Mouse (Mus musculus): ENCODE measurements at regions not wholly inside any gene's neighbourhood (a gene's known extent, or its start where the extent isn't known, plus 50 kb on each side); places are given as distances from the start of the nearest gene placed in this dataset.

DNA sequence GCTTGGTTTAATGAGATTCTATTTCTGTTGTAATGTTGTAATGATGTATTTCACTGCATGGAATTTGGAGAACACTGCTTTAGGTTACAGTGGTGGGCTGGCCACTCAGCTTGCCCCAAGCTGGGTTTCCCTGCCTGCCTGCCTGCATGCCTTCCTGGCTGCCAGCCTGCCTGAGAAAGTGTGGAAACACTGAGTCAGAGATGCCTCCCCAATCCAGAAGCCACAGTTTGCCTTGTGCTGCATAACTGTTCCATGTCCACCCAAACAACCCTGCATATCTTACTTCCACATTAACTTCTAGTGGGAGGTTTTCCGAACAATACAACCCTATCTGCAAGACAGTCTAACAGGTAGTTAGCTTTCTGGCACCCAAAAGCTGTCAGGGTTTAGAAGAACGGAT, 127.0 kb upstream of the Tbl1xr1 start:
- TF ChIP-seq POLR2A (IDR thresholded peaks at IDR 0.05; ENCODE audit: borderline replicate concordance, insufficient read depth, low read length) (no peak), CTCF (IDR thresholded peaks at IDR 0.05; ENCODE audit: borderline replicate concordance, insufficient read depth, low read depth, low read length) (no peak)
